Mouse (Mus musculus): ENCODE data around the gene Krtcap2. TPM values are rescaled to one million over a fixed set of nuclear protein-coding genes. Genes with fewer than 3 reads are reported as not detected.
A peak's percentile ranks its signal among the peaks of the same experiment; 100 is the strongest.
"Not testable (repeated sequence)": the region's sequence is repeated elsewhere in the genome, so short reads cannot be mapped to it uniquely, and the experiment has no call there.

The Krtcap2 gene
- 53.3 to 77.9 TPM (median 61.9 TPM) in 3 replicates for total RNA-seq (2017)

- ATAC-seq (replicated peaks; ENCODE audit: insufficient number of reproducible peaks, low FRiP score, low TSS enrichment, poor library complexity, severe bottlenecking): no peak
These were observed at the start of gene Krtcap2 for GRCm38 (mm10) chr3:89245688-89246171. Gene Krtcap2 (plus strand): TSS chr3:89245966.

- peak; percentile 94 for ATAC-seq (replicated peaks; ENCODE audit: insufficient number of reproducible peaks, low FRiP score, low TSS enrichment, poor library complexity, severe bottlenecking)
These were observed 49.5 kb upstream of the Krtcap2 start for GRCm38 (mm10) chr3:89195979-89196877.

GRCm38 (mm10) chr3:89199839-89200238 is 45.9 kb upstream of the Krtcap2 start:
- no peak for ATAC-seq (replicated peaks; ENCODE audit: insufficient number of reproducible peaks, low FRiP score, low TSS enrichment, poor library complexity, severe bottlenecking)

- peak; percentile 86 for ATAC-seq (replicated peaks; ENCODE audit: insufficient number of reproducible peaks, low FRiP score, low TSS enrichment, poor library complexity, severe bottlenecking)
These were observed 43.3 kb upstream of the Krtcap2 start, which contains the start of gene Gba for GRCm38 (mm10) chr3:89202253-89203141. Gene Gba (plus strand): TSS chr3:89202928.

GRCm38 (mm10) chr3:89203142-89203514 is 42.6 kb upstream of the Krtcap2 start:
- ATAC-seq (replicated peaks; ENCODE audit: insufficient number of reproducible peaks, low FRiP score, low TSS enrichment, poor library complexity, severe bottlenecking): no peak

GRCm38 (mm10) chr3:89206079-89206478 is 39.7 kb upstream of the Krtcap2 start:
- no peak for ATAC-seq (replicated peaks; ENCODE audit: insufficient number of reproducible peaks, low FRiP score, low TSS enrichment, poor library complexity, severe bottlenecking)

- ATAC-seq (replicated peaks; ENCODE audit: insufficient number of reproducible peaks, low FRiP score, low TSS enrichment, poor library complexity, severe bottlenecking): no peak
These were observed 39.1 kb upstream of the Krtcap2 start for GRCm38 (mm10) chr3:89206695-89207094.

- no peak for ATAC-seq (replicated peaks; ENCODE audit: insufficient number of reproducible peaks, low FRiP score, low TSS enrichment, poor library complexity, severe bottlenecking)
These were observed 37.6 kb upstream of the Krtcap2 start for GRCm38 (mm10) chr3:89208075-89208657.

- no peak for ATAC-seq (replicated peaks; ENCODE audit: insufficient number of reproducible peaks, low FRiP score, low TSS enrichment, poor library complexity, severe bottlenecking)
These were observed 37.0 kb upstream of the Krtcap2 start for GRCm38 (mm10) chr3:89208736-89209135.

GRCm38 (mm10) chr3:89209731-89210130 is 36.0 kb upstream of the Krtcap2 start:
- ATAC-seq (replicated peaks; ENCODE audit: insufficient number of reproducible peaks, low FRiP score, low TSS enrichment, poor library complexity, severe bottlenecking): no peak

- no peak for ATAC-seq (replicated peaks; ENCODE audit: insufficient number of reproducible peaks, low FRiP score, low TSS enrichment, poor library complexity, severe bottlenecking)
These were observed 35.6 kb upstream of the Krtcap2 start for GRCm38 (mm10) chr3:89210162-89210561.

GRCm38 (mm10) chr3:89210731-89211130 is 35.0 kb upstream of the Krtcap2 start:
- ATAC-seq (replicated peaks; ENCODE audit: insufficient number of reproducible peaks, low FRiP score, low TSS enrichment, poor library complexity, severe bottlenecking): no peak

GRCm38 (mm10) chr3:89213803-89214530 is 31.8 kb upstream of the Krtcap2 start:
- peak; percentile 82 for ATAC-seq (replicated peaks; ENCODE audit: insufficient number of reproducible peaks, low FRiP score, low TSS enrichment, poor library complexity, severe bottlenecking)

- no peak for ATAC-seq (replicated peaks; ENCODE audit: insufficient number of reproducible peaks, low FRiP score, low TSS enrichment, poor library complexity, severe bottlenecking)
These were observed 30.9 kb upstream of the Krtcap2 start, which contains the start of gene Thbs3 for GRCm38 (mm10) chr3:89214681-89215411. Gene Thbs3 (plus strand): TSS chr3:89215180.

- ATAC-seq (replicated peaks; ENCODE audit: insufficient number of reproducible peaks, low FRiP score, low TSS enrichment, poor library complexity, severe bottlenecking): peak; percentile 46
These were observed 29.9 kb upstream of the Krtcap2 start for GRCm38 (mm10) chr3:89215853-89216252.

GRCm38 (mm10) chr3:89216407-89216806 is 29.4 kb upstream of the Krtcap2 start:
- ATAC-seq (replicated peaks; ENCODE audit: insufficient number of reproducible peaks, low FRiP score, low TSS enrichment, poor library complexity, severe bottlenecking): not testable (repeated sequence)

- no peak for ATAC-seq (replicated peaks; ENCODE audit: insufficient number of reproducible peaks, low FRiP score, low TSS enrichment, poor library complexity, severe bottlenecking)
These were observed 27.5 kb upstream of the Krtcap2 start for GRCm38 (mm10) chr3:89218271-89218670.

- no peak for ATAC-seq (replicated peaks; ENCODE audit: insufficient number of reproducible peaks, low FRiP score, low TSS enrichment, poor library complexity, severe bottlenecking)
These were observed 26.2 kb upstream of the Krtcap2 start for GRCm38 (mm10) chr3:89219546-89219945.

All from monocyte, adult 5-6 weeks (primary cell).